Mouse (Mus musculus): ENCODE measurements around the gene Ncapg. TPM values are rescaled to one million over a fixed set of nuclear protein-coding genes. Genes with fewer than 3 reads are reported as not detected.
"Not testable (repeated sequence)": the region's sequence is repeated elsewhere in the genome, so short reads cannot be mapped to it uniquely, and the experiment has no call there.

Gene Ncapg
- total and polyA plus RNA-seq, 2 experiments from 2014 or later = 2.4 to 3.2 TPM

GRCm38 (mm10) chr5:45638806-45639714 lies 30.7 kb upstream of the Ncapg start, which contains the start of gene Fam184b:
Gene Fam184b, minus strand, starts transcription at chr5:45639614.
- peak within 1 kb of the TSS; percentile 71 for H3K27ac ChIP-seq (ENCODE audit: low read depth, low read length)
- no peaks in the 10 kb centered on the region for H3K36me3 ChIP-seq (ENCODE audit: insufficient read depth, low read length)
- peak; percentile 54 for TF ChIP-seq CTCF (IDR thresholded peaks at IDR 0.05)
- WGBS = under 1% methylated on average over 48 of the region's 48 CpGs
- H3K9ac ChIP-seq (replicated peaks; ENCODE audit: low read length, poor library complexity, severe bottlenecking) = peak within 1 kb of the TSS; percentile 66
- no peaks in the 10 kb centered on the region for H3K9me3 ChIP-seq (ENCODE audit: low read length)
- no peaks in the 10 kb centered on the region for H3K27me3 ChIP-seq (ENCODE audit: insufficient read depth, low read length)
- peak within 1 kb of the TSS; percentile 65 for H3K4me3 ChIP-seq (ENCODE audit: low read depth, low read length)
- no peaks in the 10 kb centered on the region for H3K4me1 ChIP-seq (ENCODE audit: insufficient read depth, low read length)
- DNase-seq (ENCODE audit: low spot score) (peak; percentile 84), ATAC-seq (ENCODE audit: low FRiP score) (peak; percentile 94)
- peak within 1 kb of the TSS; percentile 81 for H3K4me2 ChIP-seq (ENCODE audit: low read depth, low read length, poor library complexity, severe bottlenecking)

DNA sequence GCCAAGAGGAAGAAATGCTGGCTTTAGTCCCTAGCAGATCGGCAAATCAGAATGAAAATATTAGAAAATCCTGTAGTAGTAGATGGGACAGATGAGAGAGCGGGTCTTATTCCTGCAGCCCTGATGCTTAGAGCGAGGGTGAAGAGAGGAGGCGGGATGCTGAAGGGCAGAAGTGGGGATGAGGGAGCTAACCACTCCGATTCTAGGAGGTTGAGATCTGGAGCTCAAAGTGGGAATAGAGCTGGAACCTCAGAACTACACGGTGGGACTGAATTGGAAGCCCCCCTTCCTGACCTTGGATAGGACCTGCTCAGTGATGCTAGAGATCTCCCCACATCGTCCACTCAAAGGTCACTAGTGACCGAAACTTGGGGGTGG lies 30.0 kb upstream of the Ncapg start:
- Histone ChIP-seq H3K4me1 (ENCODE audit: insufficient read depth, low read length) (no peaks in the 10 kb centered on the region), H3K9me3 (ENCODE audit: low read length) (no peaks in the 10 kb centered on the region), H3K4me3 (ENCODE audit: low read depth, low read length) (peak overlapping the region; percentile 65), H3K9ac (replicated peaks; ENCODE audit: low read length, poor library complexity, severe bottlenecking) (peak overlapping the region; percentile 66), H3K27me3 (ENCODE audit: insufficient read depth, low read length) (no peaks in the 10 kb centered on the region), H3K27ac (ENCODE audit: low read depth, low read length) (peak overlapping the region; percentile 71), H3K36me3 (ENCODE audit: insufficient read depth, low read length) (no peaks in the 10 kb centered on the region), H3K4me2 (ENCODE audit: low read depth, low read length, poor library complexity, severe bottlenecking) (peak overlapping the region; percentile 81)
- TF ChIP-seq CTCF (IDR thresholded peaks at IDR 0.05) = no peak
- ATAC-seq (ENCODE audit: low FRiP score) (peak; percentile 48), DNase-seq (ENCODE audit: low spot score) (no peak)
- WGBS = 0% methylated on average over 8 of the region's 8 CpGs

- Histone ChIP-seq H3K27ac (ENCODE audit: low read depth, low read length) (no peak overlapping the region), H3K9ac (replicated peaks; ENCODE audit: low read length, poor library complexity, severe bottlenecking) (no peak overlapping the region), H3K4me1 (ENCODE audit: insufficient read depth, low read length) (no peaks in the 10 kb centered on the region), H3K4me2 (ENCODE audit: low read depth, low read length, poor library complexity, severe bottlenecking) (no peak overlapping the region), H3K9me3 (ENCODE audit: low read length) (no peaks in the 10 kb centered on the region), H3K4me3 (ENCODE audit: low read depth, low read length) (no peak overlapping the region), H3K36me3 (ENCODE audit: insufficient read depth, low read length) (no peaks in the 10 kb centered on the region), H3K27me3 (ENCODE audit: insufficient read depth, low read length) (no peaks in the 10 kb centered on the region)
- DNase-seq (ENCODE audit: low spot score) (no peak), ATAC-seq (ENCODE audit: low FRiP score) (no peak)
- TF ChIP-seq CTCF (IDR thresholded peaks at IDR 0.05) = no peak
- WGBS = 93% methylated on average over 2 of the region's 2 CpGs
These were observed 18.6 kb upstream of the Ncapg start for GRCm38 (mm10) chr5:45651026-45651703.

DNA sequence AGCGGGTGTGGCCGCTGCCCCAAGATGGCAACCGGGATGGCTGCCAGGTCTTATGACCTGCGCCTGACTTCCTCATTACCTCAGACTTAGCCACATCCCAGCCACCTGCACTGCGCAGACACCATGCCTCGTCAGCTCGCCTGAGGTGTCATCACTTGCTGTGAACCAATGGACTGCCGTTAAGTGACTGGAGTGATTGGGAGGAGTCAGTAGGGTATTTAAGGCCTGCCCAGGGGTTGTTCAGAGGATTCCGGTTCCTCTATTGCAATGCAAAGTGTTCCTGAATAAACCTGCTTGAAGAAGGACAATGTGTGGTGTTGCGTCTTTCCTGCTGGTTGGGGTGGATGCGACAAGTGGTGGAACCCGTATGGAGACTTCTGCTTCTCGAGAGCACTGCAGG lies 11.3 kb upstream of the Ncapg start:
- 96% methylated on average over 13 of the region's 13 CpGs for WGBS
- H3K9ac ChIP-seq (replicated peaks; ENCODE audit: low read length, poor library complexity, severe bottlenecking); DNase-seq (ENCODE audit: low spot score): not testable (repeated sequence)

GRCm38 (mm10) chr5:45668324-45668723 lies 1.4 kb upstream of the Ncapg start:
- WGBS = 7% methylated on average over 3 of the region's 3 CpGs
- H3K4me2 ChIP-seq (ENCODE audit: low read depth, low read length, poor library complexity, severe bottlenecking) = no peak overlapping the region; the same call in 1 of the 2 replicates
- H3K4me1 ChIP-seq (ENCODE audit: insufficient read depth, low read length) = no peaks in the 10 kb centered on the region
- ATAC-seq (ENCODE audit: low FRiP score) (no peak), DNase-seq (ENCODE audit: low spot score) (peak; percentile 85)
- H3K27me3 ChIP-seq (ENCODE audit: insufficient read depth, low read length) = no peaks in the 10 kb centered on the region
- H3K9me3 ChIP-seq (ENCODE audit: low read length) = no peaks in the 10 kb centered on the region
- H3K36me3 ChIP-seq (ENCODE audit: insufficient read depth, low read length) = no peaks in the 10 kb centered on the region
- H3K9ac ChIP-seq (replicated peaks; ENCODE audit: low read length, poor library complexity, severe bottlenecking) = no peak overlapping the region
- no peak overlapping the region for H3K27ac ChIP-seq (ENCODE audit: low read depth, low read length)
- TF ChIP-seq CTCF (IDR thresholded peaks at IDR 0.05) = peak; percentile 78
- no peak overlapping the region; the same call in 1 of the 2 replicates for H3K4me3 ChIP-seq (ENCODE audit: low read depth, low read length)

More for the DNA sequence above, 11.3 kb upstream of the Ncapg start:
- H3K36me3 ChIP-seq (ENCODE audit: insufficient read depth, low read length); H3K9me3 ChIP-seq (ENCODE audit: low read length); ATAC-seq (ENCODE audit: low FRiP score); H3K27me3 ChIP-seq (ENCODE audit: insufficient read depth, low read length); H3K4me2 ChIP-seq (ENCODE audit: low read depth, low read length, poor library complexity, severe bottlenecking); H3K4me3 ChIP-seq (ENCODE audit: low read depth, low read length); H3K27ac ChIP-seq (ENCODE audit: low read depth, low read length); H3K4me1 ChIP-seq (ENCODE audit: insufficient read depth, low read length): not testable (repeated sequence)

DNA sequence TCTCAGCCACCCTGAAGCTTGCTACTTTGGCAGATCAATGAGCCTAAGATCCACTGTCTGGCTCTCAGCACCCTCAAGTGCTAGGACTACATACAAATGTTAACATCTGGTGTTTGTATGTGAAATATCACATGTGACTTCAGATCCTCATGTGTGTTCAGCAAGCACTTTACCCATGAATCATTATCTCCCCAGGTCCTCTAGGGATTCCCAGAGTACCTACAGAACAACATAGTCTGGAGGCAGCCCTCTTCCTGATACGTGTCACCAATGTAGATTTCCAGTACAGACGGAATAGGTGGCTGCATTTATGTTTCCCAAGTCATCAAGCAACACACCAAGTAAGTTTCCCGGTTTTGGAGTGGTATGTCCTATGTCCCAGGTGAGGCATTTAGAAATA lies 888 bp upstream of the Ncapg start:
- WGBS = 1% methylated on average over 3 of the region's 3 CpGs
- Histone ChIP-seq H3K9ac (replicated peaks; ENCODE audit: low read length, poor library complexity, severe bottlenecking) (peak overlapping the region; percentile 74; the same call in 1 of the 2 replicates), H3K27me3 (ENCODE audit: insufficient read depth, low read length) (no peaks in the 10 kb centered on the region), H3K36me3 (ENCODE audit: insufficient read depth, low read length) (no peaks in the 10 kb centered on the region), H3K4me3 (ENCODE audit: low read depth, low read length) (peak overlapping the region; percentile 83), H3K4me2 (ENCODE audit: low read depth, low read length, poor library complexity, severe bottlenecking) (peak overlapping the region; percentile 100), H3K9me3 (ENCODE audit: low read length) (no peaks in the 10 kb centered on the region), H3K4me1 (ENCODE audit: insufficient read depth, low read length) (no peaks in the 10 kb centered on the region), H3K27ac (ENCODE audit: low read depth, low read length) (no peak overlapping the region)
- no peak for TF ChIP-seq CTCF (IDR thresholded peaks at IDR 0.05)
- DNase-seq (ENCODE audit: low spot score) (peak; percentile 1), ATAC-seq (ENCODE audit: low FRiP score) (peak; percentile 7; the same call in 1 of the 2 replicates)
